Mouse (Mus musculus) midbrain, embryonic 11.5 days (tissue): ENCODE measurements around the gene Stpg4. TPM values are rescaled to one million over a fixed set of nuclear protein-coding genes. Genes with fewer than 3 reads are reported as not detected.

ENCODE experiments used
- ATAC-seq: fragments of 200-750 bp; cut with Nextera tagmentation; 2 replicates; pipeline ENCODE4 v1.8.0; 2017; ENCODE audit warnings: moderate TSS enrichment, moderate library complexity; ENCODE audit not compliant: low FRiP score
- DNase-seq: peaks from one replicate; pipeline ENCODE4 v3.0.0; 2015; ENCODE audit warnings: low spot score; ENCODE audit errors: missing footprints
- H3K27ac ChIP-seq: fragments of 300-500 bp; sonication (generic); 2 replicates; pipeline ENCODE4 v1.5.1; 2014; ENCODE audit warnings: low read depth, low read length
- H3K27me3 ChIP-seq: fragments of 300-500 bp; sonication (generic); 2 replicates; pipeline ENCODE4 v1.6.1; 2014; ENCODE audit warnings: mild to moderate bottlenecking, low read length, moderate library complexity, mixed read lengths; ENCODE audit not compliant: control insufficient read depth, insufficient read depth
- H3K36me3 ChIP-seq: fragments of 300-500 bp; sonication (generic); 2 replicates; pipeline ENCODE4 v1.6.1; 2014; ENCODE audit warnings: mild to moderate bottlenecking, low read length, moderate library complexity, mixed read lengths; ENCODE audit not compliant: control insufficient read depth, insufficient read depth
- H3K4me1 ChIP-seq: fragments of 300-500 bp; sonication (generic); 2 replicates; pipeline ENCODE4 v1.6.1; 2014; ENCODE audit warnings: low read length; ENCODE audit not compliant: control insufficient read depth, insufficient read depth
- H3K4me2 ChIP-seq: fragments of 300-500 bp; sonication (generic); 2 replicates; pipeline ENCODE4 v1.6.1; 2014; ENCODE audit warnings: mild to moderate bottlenecking, moderate library complexity
- H3K4me3 ChIP-seq: fragments of 300-500 bp; sonication (generic); 2 replicates; pipeline ENCODE4 v1.5.1; 2014; ENCODE audit warnings: low read depth, low read length
- H3K9ac ChIP-seq: fragments of 300-500 bp; sonication (generic); 2 replicates; pipeline ENCODE4 v1.6.1; 2014; ENCODE audit warnings: low read length
- H3K9me3 ChIP-seq: fragments of 300-500 bp; sonication (generic); 2 replicates; pipeline ENCODE4 v1.6.1; 2016; ENCODE audit warnings: low read length; ENCODE audit not compliant: control insufficient read depth
- WGBS: fragments of 180-500 bp; shearing (Covaris S2); extraction: QIAGEN DNeasy Blood & Tissue Kit; methylation state at CpG from one replicate; pipeline ENCODE4 v1.1.7; 2014; 5-methylcytosine and 5-hydroxymethylcytosine counted together
- polyA plus RNA-seq: library from polyadenylated mRNA; unstranded; fragments of >200 nt; fragmentation: Nextera tagmentation; extraction: Ambion mirVana; gene quantifications from 2 replicates; pipeline ENCODE4 v1.2.1, GENCODE M21; 2014

Stpg4 gene
- not detected in 2 replicates for polyA plus RNA-seq

GRCm38 (mm10) chr17:87427511-87427910 is at the start of gene Stpg4:
Gene Stpg4 (minus strand): TSS chr17:87427741.
- Histone ChIP-seq H3K4me1 (peaks cover 3% of the 10 kb centered on the region; the same call in 1 of the 2 replicates), H3K27ac (no peak within 1 kb of the TSS), H3K27me3 (no peaks in the 10 kb centered on the region), H3K4me2 (no peak within 1 kb of the TSS; the same call in 1 of the 2 replicates), H3K9me3 (no peaks in the 10 kb centered on the region), H3K4me3 (no peak within 1 kb of the TSS), H3K36me3 (peaks cover 10% of the 10 kb centered on the region), H3K9ac (no peak within 1 kb of the TSS)
- DNase-seq = no peak
- 45% methylated on average over 24 of the region's 24 CpGs for WGBS
- ATAC-seq = peak; percentile 52; the same call in 1 of the 2 replicates

GRCm38 (mm10) chr17:87475356-87475755 is 47.8 kb upstream of the Stpg4 start:
- peak; percentile 70 for DNase-seq
- WGBS = 65% methylated on average over 8 of the region's 8 CpGs

GRCm38 (mm10) chr17:87474501-87474795 is 46.9 kb upstream of the Stpg4 start:
- DNase-seq = no peak
- H3K9ac ChIP-seq = peak overlapping the region; percentile 54
- peak overlapping the region; percentile 66 for H3K4me2 ChIP-seq
- peak overlapping the region; percentile 33 for H3K4me3 ChIP-seq
- H3K9me3 ChIP-seq = no peaks in the 10 kb centered on the region
- 1% methylated on average over 7 of the region's 7 CpGs for WGBS
- peaks cover 15% of the 10 kb centered on the region; the same call in 1 of the 2 replicates for H3K4me1 ChIP-seq
- no peak overlapping the region for H3K27ac ChIP-seq
- ATAC-seq = no peak
- peaks cover 10% of the 10 kb centered on the region for H3K27me3 ChIP-seq
- no peaks in the 10 kb centered on the region for H3K36me3 ChIP-seq

More at GRCm38 (mm10) chr17:87475356-87475755, 47.8 kb upstream of the Stpg4 start:
- no peaks in the 10 kb centered on the region for H3K9me3 ChIP-seq
- no peaks in the 10 kb centered on the region for H3K36me3 ChIP-seq
- H3K4me1 ChIP-seq = peaks cover 15% of the 10 kb centered on the region; the same call in 1 of the 2 replicates
- H3K4me3 ChIP-seq = no peak overlapping the region
- peaks cover 10% of the 10 kb centered on the region for H3K27me3 ChIP-seq
- H3K27ac ChIP-seq = no peak overlapping the region
- ATAC-seq = no peak
- H3K9ac ChIP-seq = no peak overlapping the region
- no peak overlapping the region for H3K4me2 ChIP-seq

- WGBS = 2% methylated on average over 23 of the region's 23 CpGs
- ATAC-seq = peak; percentile 84
- no peak overlapping the region for H3K27ac ChIP-seq
Measured at GRCm38 (mm10) chr17:87473736-87474500, 46.4 kb upstream of the Stpg4 start.

GRCm38 (mm10) chr17:87473441-87473735 is 45.8 kb upstream of the Stpg4 start:
- H3K36me3 ChIP-seq = no peaks in the 10 kb centered on the region
- H3K27me3 ChIP-seq = peaks cover 10% of the 10 kb centered on the region
- 7% methylated on average over 9 of the region's 9 CpGs for WGBS
- H3K4me1 ChIP-seq = peaks cover 15% of the 10 kb centered on the region; the same call in 1 of the 2 replicates
- no peaks in the 10 kb centered on the region for H3K9me3 ChIP-seq
- H3K27ac ChIP-seq = no peak overlapping the region
- ATAC-seq (no peak), DNase-seq (no peak)
- peak overlapping the region; percentile 33; the same call in 1 of the 2 replicates for H3K4me3 ChIP-seq
- H3K4me2 ChIP-seq = peak overlapping the region; percentile 66
- H3K9ac ChIP-seq = peak overlapping the region; percentile 54

More at GRCm38 (mm10) chr17:87473736-87474500, 46.4 kb upstream of the Stpg4 start:
- DNase-seq = peak; percentile 95
- Histone ChIP-seq H3K36me3 (no peaks in the 10 kb centered on the region), H3K9ac (peak overlapping the region; percentile 54), H3K27me3 (peaks cover 10% of the 10 kb centered on the region), H3K4me3 (peak overlapping the region; percentile 33), H3K4me1 (peaks cover 15% of the 10 kb centered on the region; the same call in 1 of the 2 replicates), H3K9me3 (no peaks in the 10 kb centered on the region), H3K4me2 (peak overlapping the region; percentile 66)

GRCm38 (mm10) chr17:87472879-87473278 is 45.3 kb upstream of the Stpg4 start:
- DNase-seq (peak; percentile 82), ATAC-seq (no peak)
- no peak overlapping the region for H3K27ac ChIP-seq
- H3K4me1 ChIP-seq = peaks cover 15% of the 10 kb centered on the region; the same call in 1 of the 2 replicates
- H3K9ac ChIP-seq = no peak overlapping the region
- no peaks in the 10 kb centered on the region for H3K9me3 ChIP-seq
- H3K4me2 ChIP-seq = no peak overlapping the region
- H3K4me3 ChIP-seq = no peak overlapping the region
- H3K27me3 ChIP-seq = peaks cover 10% of the 10 kb centered on the region
- 59% methylated on average over 10 of the region's 10 CpGs for WGBS
- H3K36me3 ChIP-seq = no peaks in the 10 kb centered on the region

GRCm38 (mm10) chr17:87471661-87472060 is 44.1 kb upstream of the Stpg4 start:
- Histone ChIP-seq H3K9me3 (no peaks in the 10 kb centered on the region), H3K4me3 (no peak overlapping the region), H3K9ac (no peak overlapping the region), H3K27me3 (peaks cover 10% of the 10 kb centered on the region), H3K4me1 (peaks cover 15% of the 10 kb centered on the region; the same call in 1 of the 2 replicates), H3K36me3 (no peaks in the 10 kb centered on the region), H3K4me2 (no peak overlapping the region), H3K27ac (no peak overlapping the region)
- 69% methylated on average over 6 of the region's 6 CpGs for WGBS
- DNase-seq (peak; percentile 56), ATAC-seq (no peak)

GRCm38 (mm10) chr17:87470797-87471196 is 43.3 kb upstream of the Stpg4 start:
- DNase-seq (no peak), ATAC-seq (no peak)
- 76% methylated on average over 8 of the region's 8 CpGs for WGBS
- H3K9me3 ChIP-seq = no peaks in the 10 kb centered on the region
- no peak overlapping the region for H3K27ac ChIP-seq
- no peaks in the 10 kb centered on the region for H3K36me3 ChIP-seq
- H3K4me2 ChIP-seq = no peak overlapping the region
- no peak overlapping the region for H3K4me3 ChIP-seq
- peaks cover 10% of the 10 kb centered on the region for H3K27me3 ChIP-seq
- H3K9ac ChIP-seq = no peak overlapping the region
- H3K4me1 ChIP-seq = peaks cover 15% of the 10 kb centered on the region; the same call in 1 of the 2 replicates

GRCm38 (mm10) chr17:87470282-87470681 is 42.7 kb upstream of the Stpg4 start:
- no peaks in the 10 kb centered on the region for H3K36me3 ChIP-seq
- WGBS = 77% methylated on average over 8 of the region's 8 CpGs
- no peak for ATAC-seq
- H3K9me3 ChIP-seq = no peaks in the 10 kb centered on the region
- peaks cover 15% of the 10 kb centered on the region; the same call in 1 of the 2 replicates for H3K4me1 ChIP-seq
- no peak overlapping the region for H3K4me2 ChIP-seq
- H3K9ac ChIP-seq = no peak overlapping the region
- peaks cover 10% of the 10 kb centered on the region for H3K27me3 ChIP-seq
- no peak overlapping the region for H3K4me3 ChIP-seq
- H3K27ac ChIP-seq = no peak overlapping the region
- no peak for DNase-seq
